Mouse (Mus musculus) adrenal gland, adult 18-20 months (tissue): ENCODE data around the gene BC025920. TPM values are rescaled to one million over a fixed set of nuclear protein-coding genes. Genes with fewer than 3 reads are reported as not detected.
A peak's percentile ranks its signal among the peaks of the same experiment; 100 is the strongest.

Experiments
- DNase-seq, 2 experiments: peaks; one replicate each; pipeline ENCODE4 v3.0.0; 2021 to 2022; ENCODE audit warnings: low spot score in 2 of 2
- total RNA-seq, 2 experiments: library from RNA; stranded (reverse); gene quantifications; 1 replicate in 1 of 2; 2 replicates in 1 of 2; pipeline ENCODE4 v1.2.3; 2021

BC025920 gene
- total RNA-seq, 2 experiments from 2014 or later = 1.2 to 1.7 TPM

DNA sequence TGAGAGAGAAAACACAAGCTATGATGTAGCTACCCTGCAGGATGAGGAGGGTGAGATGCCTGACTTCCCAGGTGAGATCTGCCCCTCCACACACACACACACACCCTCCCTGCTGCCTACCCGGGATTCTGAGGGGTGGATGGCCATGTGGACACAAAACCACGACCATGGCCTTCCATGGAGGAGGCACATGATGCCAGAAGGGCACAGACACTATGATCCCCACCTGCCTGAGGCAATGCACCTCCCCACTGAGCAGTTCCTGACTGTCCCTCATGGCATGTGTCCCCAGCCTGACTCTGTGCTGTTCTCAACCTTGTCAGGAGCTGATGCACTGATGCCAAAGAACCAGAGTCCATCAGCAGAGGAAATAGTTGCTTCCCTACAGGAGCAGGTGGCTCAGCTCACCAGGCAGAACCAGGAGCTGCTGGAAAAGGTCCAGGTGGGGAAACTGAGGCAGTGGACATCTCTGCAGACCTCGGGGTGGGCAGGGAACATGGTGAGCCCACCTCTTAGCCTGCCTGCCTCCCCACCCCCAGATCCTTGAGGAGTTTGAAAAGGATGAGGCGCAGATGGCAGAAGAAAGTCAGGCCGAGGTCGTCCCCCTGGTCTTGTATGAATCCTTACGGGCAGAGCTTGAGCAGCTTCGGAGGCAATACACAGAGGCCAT, 36.0 kb downstream of the BC025920 start:
- DNase-seq = peak in 1 of 2 experiments; percentile 19

DNA sequence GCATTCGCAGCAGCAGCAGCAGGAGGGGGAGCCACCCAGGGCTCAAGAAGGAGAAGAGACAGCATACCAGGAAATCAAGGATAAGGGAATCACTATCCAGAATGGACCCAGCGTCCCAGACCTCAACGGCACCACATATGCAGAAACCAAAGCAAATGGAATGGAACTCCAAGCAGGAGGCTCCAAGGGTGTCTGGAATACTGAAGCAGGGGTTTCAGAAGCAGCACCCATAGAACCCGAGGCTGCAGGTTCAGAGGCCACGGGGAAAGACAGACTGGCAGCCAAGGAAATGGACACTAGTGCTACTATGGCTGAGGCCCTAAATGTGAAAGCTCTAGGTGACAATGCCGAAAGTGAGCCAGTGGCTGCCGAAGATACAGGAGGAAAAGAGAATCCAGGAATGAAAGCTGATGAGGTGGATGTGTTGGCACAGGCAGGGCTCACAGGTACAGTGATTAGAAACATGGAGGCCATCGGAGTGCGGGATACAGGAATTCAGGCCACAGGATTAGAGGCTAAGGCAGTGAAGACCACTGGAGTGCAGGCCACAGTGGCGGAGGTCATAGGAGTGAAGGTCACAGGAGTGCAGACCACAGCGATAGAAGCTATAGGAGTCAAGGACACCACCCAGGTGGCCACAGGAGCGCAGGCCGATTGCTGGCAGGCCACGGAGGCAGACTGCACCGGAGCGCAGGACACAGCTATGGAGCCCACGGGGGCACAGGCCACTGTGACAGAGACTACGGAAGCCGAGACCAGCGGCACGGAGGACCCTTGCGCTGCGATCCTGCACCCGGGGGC, 36.8 kb downstream of the BC025920 start:
- DNase-seq = no peak

DNA sequence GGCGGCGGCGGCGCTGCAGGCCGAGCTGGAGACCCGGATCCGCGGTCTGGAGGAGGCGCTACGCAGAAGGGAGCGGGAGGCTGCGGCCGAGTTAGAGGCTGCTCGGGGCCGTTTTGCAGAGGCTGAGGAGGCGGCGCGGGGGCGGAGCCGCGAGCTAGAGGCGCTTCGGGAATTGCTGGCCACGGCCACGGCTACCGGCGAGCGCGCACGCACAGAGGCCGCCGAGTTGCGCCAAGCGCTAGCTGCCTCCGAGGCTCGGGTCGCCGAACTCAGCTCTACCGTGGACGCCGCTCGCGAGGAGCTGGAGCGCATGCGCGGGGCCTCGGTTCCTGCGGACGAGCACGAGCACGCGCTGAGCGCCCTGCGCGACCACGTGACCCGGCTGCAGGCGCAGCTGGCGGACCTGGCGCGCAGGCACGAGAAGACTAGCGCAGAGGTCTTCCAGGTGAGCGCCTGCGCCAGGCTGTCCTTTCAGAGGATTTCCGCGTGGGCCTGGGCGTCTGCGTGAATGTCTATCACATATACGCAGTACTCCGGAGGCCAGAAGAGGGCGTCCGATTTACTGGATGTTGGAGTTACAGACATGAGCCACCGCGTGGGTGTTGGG, 37.5 kb downstream of the BC025920 start:
- peak; percentile 93 for DNase-seq

DNA sequence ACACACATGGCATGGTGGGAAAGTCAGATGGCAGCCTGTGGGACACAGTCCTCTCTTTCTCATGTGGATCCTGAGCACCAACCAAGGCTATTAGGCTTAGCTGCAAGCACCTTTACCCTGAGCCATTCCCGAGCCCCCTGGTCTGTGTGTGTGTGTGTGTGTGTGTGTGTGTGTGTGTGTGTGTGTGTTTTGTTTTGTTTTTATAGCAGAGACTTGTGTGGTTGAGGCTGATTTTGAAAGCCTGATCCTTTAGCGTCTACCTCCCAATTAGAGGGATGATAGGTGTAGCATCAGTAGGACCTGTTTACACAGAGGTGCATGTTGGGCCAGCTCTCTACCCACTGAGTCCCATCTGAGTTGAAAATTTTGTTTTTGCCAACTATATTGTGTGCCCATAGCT, 38.1 kb downstream of the BC025920 start:
- DNase-seq = no peak

DNA sequence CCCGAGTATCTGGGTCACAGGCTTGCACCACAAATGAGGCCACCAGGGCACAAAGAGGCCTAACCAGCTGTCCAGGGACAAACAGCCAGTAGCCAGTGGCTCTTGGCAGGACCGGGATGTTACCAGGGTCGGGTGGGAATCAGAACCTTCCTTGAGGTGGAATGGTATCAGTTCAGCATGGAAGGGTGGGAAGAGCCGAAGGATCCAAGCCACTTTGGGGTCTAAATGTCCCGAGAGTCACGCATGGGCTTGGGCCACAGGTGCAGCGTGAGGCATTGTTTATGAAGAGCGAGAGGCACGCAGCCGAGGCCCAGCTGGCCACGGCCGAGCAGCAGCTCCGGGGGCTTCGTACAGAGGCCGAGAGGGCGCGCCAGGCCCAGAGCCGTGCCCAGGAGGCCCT, 38.6 kb downstream of the BC025920 start:
- DNase-seq = peak in 1 of 2 experiments; percentile 18

DNA sequence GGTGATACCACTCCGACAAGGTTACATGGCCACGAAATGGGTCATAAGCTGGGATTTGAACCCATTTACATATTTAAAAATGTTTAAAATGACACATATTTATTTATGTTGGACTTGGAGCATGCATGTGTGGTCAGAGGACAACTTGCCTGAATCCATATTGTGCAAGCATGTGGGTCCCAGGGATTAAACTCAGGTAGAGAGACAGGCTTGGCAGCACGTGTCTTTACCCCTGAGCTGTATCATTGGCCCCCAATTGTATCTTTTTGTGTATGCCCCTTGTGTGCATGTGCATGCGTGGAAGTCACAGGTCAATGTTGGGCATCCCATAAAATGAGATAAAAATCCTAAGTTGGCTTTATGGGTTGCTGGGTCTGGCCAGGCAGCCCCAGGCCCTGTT, 39.3 kb downstream of the BC025920 start:
- no peak for DNase-seq

DNA sequence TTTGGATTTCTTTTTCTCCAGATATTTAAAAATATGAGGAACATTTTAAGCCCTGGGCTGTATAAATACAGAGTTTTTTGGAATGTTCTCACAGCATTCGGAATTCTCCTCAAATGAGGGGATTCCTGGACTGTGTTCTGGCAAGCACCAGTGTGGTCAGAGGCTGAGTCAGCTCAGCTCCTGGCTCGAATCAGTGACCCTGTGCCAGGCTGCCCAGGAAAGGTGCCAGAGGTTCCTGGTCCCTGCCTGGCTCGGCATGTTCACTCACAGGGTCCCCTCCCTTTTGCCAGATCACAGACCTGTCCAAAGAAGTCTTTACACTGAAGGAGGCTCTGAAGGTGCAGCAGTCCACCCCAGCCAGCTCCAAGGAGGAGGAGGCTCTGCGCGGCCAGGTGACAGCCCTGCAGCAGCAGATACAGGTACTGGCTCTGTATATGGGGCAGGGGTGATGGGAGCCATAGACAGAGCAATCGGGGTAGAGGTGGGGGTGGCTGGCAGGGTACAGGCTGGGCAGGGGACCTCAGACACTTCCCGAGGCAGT, 40.0 kb downstream of the BC025920 start:
- peak in 1 of 2 experiments; percentile 23 for DNase-seq

DNA sequence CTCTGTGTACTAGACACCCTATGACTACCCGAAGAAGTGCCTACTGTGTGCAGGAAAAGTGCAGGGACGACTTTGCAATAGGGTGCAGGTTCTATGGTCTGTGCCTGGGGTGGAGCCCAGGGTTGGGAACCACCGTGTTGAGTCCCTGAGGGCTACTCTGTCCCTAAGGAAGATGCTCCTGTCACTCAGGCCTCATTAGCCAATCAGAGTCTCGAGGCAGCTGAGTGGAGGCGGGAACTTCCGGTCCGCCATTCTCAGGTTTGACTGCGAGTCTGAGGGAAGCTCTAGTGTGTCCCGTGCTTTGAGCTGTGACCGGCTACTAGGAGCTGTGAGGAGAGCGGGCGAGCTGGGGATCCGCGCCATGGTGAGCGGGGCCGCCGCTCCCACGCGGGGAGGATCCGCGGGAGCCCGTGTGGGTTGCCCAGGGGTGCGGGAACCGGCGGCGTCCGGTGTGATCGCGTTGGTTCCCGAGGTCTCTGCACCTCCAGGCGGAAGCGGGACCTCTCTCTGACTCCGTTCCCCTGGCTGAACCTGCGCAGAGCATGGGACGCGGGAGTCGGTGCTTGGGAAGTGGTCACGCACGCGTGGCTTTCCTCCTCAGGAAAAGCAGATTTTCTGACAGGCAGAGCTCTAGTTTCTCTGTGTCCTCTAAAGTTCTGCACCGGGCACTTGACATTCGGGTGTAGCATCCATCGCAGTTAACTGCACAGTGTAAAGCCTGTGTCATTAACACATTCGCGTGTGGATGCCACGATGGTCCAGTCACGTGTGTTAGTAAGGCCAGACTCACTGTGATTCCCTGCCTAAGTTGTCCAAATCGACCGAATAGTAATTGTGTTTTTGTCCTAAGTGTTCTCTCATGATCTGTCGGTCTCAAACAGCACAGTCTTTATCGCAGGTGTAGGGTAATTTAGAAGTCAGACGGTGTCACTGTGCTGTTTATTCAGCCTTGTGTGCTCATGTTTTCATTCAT, 43.0 kb downstream of the BC025920 start, which contains the start of gene Gm10778:
Gene Gm10778 (plus strand): TSS at position 257 of the 973 bp plus-strand sequence.
- DNase-seq = peak; percentile 78

DNA sequence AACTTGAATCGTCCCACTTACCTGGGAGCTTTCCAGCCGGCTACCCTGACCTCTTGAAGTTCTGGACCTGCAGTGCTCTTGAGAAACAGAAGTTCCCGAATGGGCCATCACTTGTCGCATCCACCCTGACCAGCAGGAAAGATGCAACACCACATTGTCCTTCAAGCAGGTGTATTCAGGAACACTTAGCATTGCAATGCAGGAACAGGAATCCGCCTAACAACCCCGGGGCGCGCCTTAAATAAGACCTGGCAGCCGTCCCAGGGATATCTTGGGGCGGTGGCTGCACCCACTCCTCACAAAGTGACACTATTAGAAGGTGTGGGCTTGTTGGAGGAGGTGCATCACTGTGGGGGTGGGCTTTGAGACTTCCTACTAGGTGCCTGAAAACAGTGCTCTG, 49.1 kb downstream of the BC025920 start:
- DNase-seq = peak in 1 of 2 experiments; percentile 1

DNA sequence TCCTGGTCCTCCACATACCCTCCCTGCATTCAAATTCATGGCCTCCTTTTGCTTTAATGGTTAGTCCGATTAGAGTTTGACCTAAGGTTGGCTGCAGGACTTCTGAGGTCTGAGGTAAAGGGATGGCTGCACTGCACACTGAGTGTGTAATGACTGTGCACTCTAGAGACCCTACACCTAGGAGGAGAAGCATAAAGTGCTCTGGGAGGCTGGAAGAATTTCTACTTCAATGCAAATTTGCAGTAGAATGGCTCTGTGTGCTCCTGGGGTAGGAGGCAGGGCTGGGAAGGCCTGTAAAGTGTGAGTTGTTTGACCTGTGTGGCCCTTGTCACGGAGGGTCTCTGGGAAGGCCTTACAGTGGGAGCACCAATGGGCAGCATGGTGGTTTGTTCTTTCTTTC, 50.1 kb downstream of the BC025920 start:
- DNase-seq = no peak

Other genes with a start within 250 kb of the BC025920 start
- gene Mfsd12, start 248.8 kb upstream of the BC025920 start, total RNA-seq = 10 to 100 TPM; 16.0 to 29.6 TPM
- gene 4930404N11Rik, start 240.5 kb upstream of the BC025920 start, total RNA-seq = 1 to 10 TPM; 1.3 to 4.5 TPM
- gene Fzr1, start 227.8 kb upstream of the BC025920 start, total RNA-seq = 10 to 100 TPM; 35.1 to 35.2 TPM
- gene Dohh, start 221.8 kb upstream of the BC025920 start, total RNA-seq = 10 to 100 TPM; 49.1 to 50.5 TPM
- 1 to 10 TPM; 1.5 to 1.9 TPM for gene Gm48551, start 221.8 kb upstream of the BC025920 start, total RNA-seq
- gene Gm48552, start 217.3 kb upstream of the BC025920 start, total RNA-seq = 1 to 10 TPM; 1.4 to 2.6 TPM
- gene Smim24, start 213.2 kb upstream of the BC025920 start, total RNA-seq = 1 to 10 TPM; 1.1 to 1.2 TPM
- gene Nfic, start 150.6 kb upstream of the BC025920 start, total RNA-seq = 10 to 100 TPM; 69.1 to 78.7 TPM
- under 1 TPM; 0.42 to 0.50 TPM for gene Celf5, start 123.6 kb upstream of the BC025920 start, total RNA-seq
- gene Ncln, start 109.9 kb upstream of the BC025920 start, total RNA-seq = 100 to 1,000 TPM; 106 to 118 TPM
- gene S1pr4, start 106.1 kb upstream of the BC025920 start, total RNA-seq = 1 to 10 TPM; 1.3 to 1.4 TPM
- 1 to 10 TPM; 1.7 to 2.6 TPM for gene Gna15, start 82.0 kb upstream of the BC025920 start, total RNA-seq
- gene Gna11, start 61.1 kb upstream of the BC025920 start, total RNA-seq = 10 to 100 TPM; 81.7 to 83.4 TPM
- gene Aes, start 46.8 kb upstream of the BC025920 start, total RNA-seq = 1,000 to 10,000 TPM in 1 of 2 experiments, 100 to 1,000 TPM in 1; 911 to 1,138 TPM
- gene Tle2, start 31.7 kb upstream of the BC025920 start, total RNA-seq = 10 to 100 TPM; 58.2 to 65.6 TPM
- 10 to 100 TPM; 21.4 to 37.3 TPM for gene Tle6, start 5.2 kb upstream of the BC025920 start, total RNA-seq
- gene Sirt6, start 21.5 kb downstream of the BC025920 start, total RNA-seq = 10 to 100 TPM; 18.2 to 21.5 TPM
- gene Ankrd24, start 22.3 kb downstream of the BC025920 start, total RNA-seq = 10 to 100 TPM; 20.6 to 21.6 TPM
- gene Gm10778, start 42.8 kb downstream of the BC025920 start, total RNA-seq = 1 to 10 TPM; 2.4 to 2.8 TPM
- 1 to 10 TPM; 4.4 to 5.8 TPM for gene Zfp433, start 98.6 kb downstream of the BC025920 start, total RNA-seq
- 1 to 10 TPM; 1.8 to 3.3 TPM for gene Gm3055, start 164.9 kb downstream of the BC025920 start, total RNA-seq
- gene Gm4767, start 205.9 kb downstream of the BC025920 start, total RNA-seq = 1 to 10 TPM; 1.2 to 1.9 TPM